Mouse (Mus musculus): ENCODE measurements at regions not wholly inside any gene's neighbourhood (a gene's known extent, or its start where the extent isn't known, plus 50 kb on each side); places are given as distances from the start of the nearest gene placed in this dataset.

DNA sequence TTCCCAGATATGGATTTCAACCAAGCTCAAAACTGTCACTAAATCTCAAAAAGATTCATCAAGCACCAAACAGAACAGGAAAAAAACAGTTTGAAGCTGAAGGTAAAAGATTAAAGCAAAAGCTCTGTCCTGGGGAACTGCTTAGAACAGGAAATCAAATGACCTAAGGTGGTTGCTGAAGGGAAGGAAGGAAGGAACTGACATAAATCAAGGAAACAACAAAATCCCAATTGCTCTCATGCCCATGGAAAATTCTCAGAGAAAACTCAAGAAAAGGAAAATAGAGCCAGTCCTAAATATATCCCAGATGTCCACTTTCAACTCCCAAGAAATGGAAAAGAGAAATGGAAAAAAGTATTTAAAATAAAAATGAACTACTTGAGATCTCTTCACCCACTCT is 165.4 kb downstream of the Qdpr start:
- no peak for TF ChIP-seq CTCF (IDR thresholded peaks at IDR 0.05; ENCODE audit: control insufficient read depth, insufficient read depth, low read length)
- no peak for TF ChIP-seq POLR2A (IDR thresholded peaks at IDR 0.05; ENCODE audit: borderline replicate concordance, control insufficient read depth, low read depth, low read length)
- no peak overlapping the region for H3K27ac ChIP-seq (ENCODE audit: control insufficient read depth, insufficient read depth, low read depth, low read length, poor library complexity)
- H3K4me1 ChIP-seq (ENCODE audit: control insufficient read depth, insufficient read depth, low read length): no peaks in the 10 kb centered on the region
- H3K4me3 ChIP-seq (replicated peaks; ENCODE audit: control insufficient read depth, low read depth, low read length): no peak overlapping the region

DNA sequence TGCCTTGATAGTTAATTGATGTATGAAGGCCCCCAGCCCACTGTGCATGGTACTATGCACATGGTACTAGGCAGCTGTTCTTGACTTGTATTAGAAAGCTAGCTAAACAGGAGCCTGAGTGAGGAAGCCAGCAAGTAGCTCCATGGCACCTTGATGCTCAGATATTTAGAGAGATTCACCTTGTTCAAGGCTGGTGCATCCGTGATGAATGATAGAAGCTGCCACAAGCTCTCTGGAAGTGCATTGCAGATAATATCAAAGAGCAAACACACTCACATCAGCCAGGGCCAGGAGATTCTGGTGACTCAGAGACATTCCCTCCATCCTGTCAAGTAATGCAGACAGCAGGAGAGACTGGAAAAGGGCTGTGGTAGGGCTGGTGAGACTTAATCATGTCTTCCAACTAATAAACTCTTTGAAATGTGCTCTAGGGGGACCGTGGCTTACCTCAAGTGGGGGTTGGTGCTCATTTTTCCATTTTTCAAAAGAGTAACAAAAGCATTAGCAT is 166.1 kb downstream of the Qdpr start:
- TF ChIP-seq POLR2A (IDR thresholded peaks at IDR 0.05; ENCODE audit: borderline replicate concordance, control insufficient read depth, low read depth, low read length) (no peak), CTCF (IDR thresholded peaks at IDR 0.05; ENCODE audit: control insufficient read depth, insufficient read depth, low read length) (no peak)
- H3K4me3 ChIP-seq (replicated peaks; ENCODE audit: control insufficient read depth, low read depth, low read length): no peak overlapping the region
- no peak overlapping the region for H3K27ac ChIP-seq (ENCODE audit: control insufficient read depth, insufficient read depth, low read depth, low read length, poor library complexity)
- H3K4me1 ChIP-seq (ENCODE audit: control insufficient read depth, insufficient read depth, low read length): no peaks in the 10 kb centered on the region
- WGBS: 44% methylated on average over 2 of the region's 2 CpGs

- Histone ChIP-seq H3K27ac (ENCODE audit: control insufficient read depth, insufficient read depth, low read depth, low read length, poor library complexity) (no peak overlapping the region), H3K4me1 (ENCODE audit: control insufficient read depth, insufficient read depth, low read length) (no peaks in the 10 kb centered on the region), H3K4me3 (replicated peaks; ENCODE audit: control insufficient read depth, low read depth, low read length) (no peak overlapping the region)
- 73% methylated on average over 9 of the region's 9 CpGs for WGBS
- no peak for TF ChIP-seq CTCF (IDR thresholded peaks at IDR 0.05; ENCODE audit: control insufficient read depth, insufficient read depth, low read length)
- TF ChIP-seq POLR2A (IDR thresholded peaks at IDR 0.05; ENCODE audit: borderline replicate concordance, control insufficient read depth, low read depth, low read length): no peak
These were observed 167.7 kb downstream of the Qdpr start for GRCm38 (mm10) chr5:45282207-45282930.

- Histone ChIP-seq H3K4me3 (replicated peaks; ENCODE audit: control insufficient read depth, low read depth, low read length) (no peak overlapping the region), H3K4me1 (ENCODE audit: control insufficient read depth, insufficient read depth, low read length) (no peaks in the 10 kb centered on the region), H3K27ac (ENCODE audit: control insufficient read depth, insufficient read depth, low read depth, low read length, poor library complexity) (no peak overlapping the region)
- WGBS: 7% methylated on average over 9 of the region's 9 CpGs
- TF ChIP-seq POLR2A (IDR thresholded peaks at IDR 0.05; ENCODE audit: borderline replicate concordance, control insufficient read depth, low read depth, low read length) (no peak), CTCF (IDR thresholded peaks at IDR 0.05; ENCODE audit: control insufficient read depth, insufficient read depth, low read length) (peak; percentile 10; the same call in 1 of the 2 replicates)
These were observed 171.5 kb downstream of the Qdpr start for GRCm38 (mm10) chr5:45278571-45278970.

GRCm38 (mm10) chr5:45278005-45278432 is 172.0 kb downstream of the Qdpr start:
- TF ChIP-seq CTCF (IDR thresholded peaks at IDR 0.05; ENCODE audit: control insufficient read depth, insufficient read depth, low read length) (no peak), POLR2A (IDR thresholded peaks at IDR 0.05; ENCODE audit: borderline replicate concordance, control insufficient read depth, low read depth, low read length) (no peak)
- WGBS: 49% methylated on average over 10 of the region's 10 CpGs
- H3K4me1 ChIP-seq (ENCODE audit: control insufficient read depth, insufficient read depth, low read length): no peaks in the 10 kb centered on the region
- H3K27ac ChIP-seq (ENCODE audit: control insufficient read depth, insufficient read depth, low read depth, low read length, poor library complexity): no peak overlapping the region
- H3K4me3 ChIP-seq (replicated peaks; ENCODE audit: control insufficient read depth, low read depth, low read length): no peak overlapping the region

DNA sequence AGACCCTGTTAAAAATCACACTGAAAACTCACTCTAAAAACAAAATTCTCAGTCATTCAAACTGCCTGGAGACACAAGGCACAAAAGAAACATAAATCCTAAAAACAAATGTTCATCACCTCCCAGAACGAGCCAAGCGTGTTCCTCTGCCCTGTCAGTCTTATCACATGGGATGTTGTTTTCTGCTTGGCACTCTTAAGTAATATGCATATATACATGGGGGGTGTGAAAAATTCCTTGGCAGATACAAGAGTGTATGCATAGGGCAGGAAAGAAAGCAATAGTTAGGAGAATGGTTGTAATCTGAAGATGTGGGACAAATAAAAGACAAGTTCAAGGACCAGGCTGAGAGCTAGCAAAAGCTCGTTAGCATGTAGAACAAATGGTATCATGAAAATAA is 179.4 kb downstream of the Qdpr start:
- Histone ChIP-seq H3K4me1 (ENCODE audit: control insufficient read depth, insufficient read depth, low read length) (no peaks in the 10 kb centered on the region), H3K4me3 (replicated peaks; ENCODE audit: control insufficient read depth, low read depth, low read length) (no peak overlapping the region), H3K27ac (ENCODE audit: control insufficient read depth, insufficient read depth, low read depth, low read length, poor library complexity) (no peak overlapping the region)
- no peak for TF ChIP-seq CTCF (IDR thresholded peaks at IDR 0.05; ENCODE audit: control insufficient read depth, insufficient read depth, low read length)
- TF ChIP-seq POLR2A (IDR thresholded peaks at IDR 0.05; ENCODE audit: borderline replicate concordance, control insufficient read depth, low read depth, low read length): no peak
- WGBS: 86% methylated on average over 3 of the region's 3 CpGs

DNA sequence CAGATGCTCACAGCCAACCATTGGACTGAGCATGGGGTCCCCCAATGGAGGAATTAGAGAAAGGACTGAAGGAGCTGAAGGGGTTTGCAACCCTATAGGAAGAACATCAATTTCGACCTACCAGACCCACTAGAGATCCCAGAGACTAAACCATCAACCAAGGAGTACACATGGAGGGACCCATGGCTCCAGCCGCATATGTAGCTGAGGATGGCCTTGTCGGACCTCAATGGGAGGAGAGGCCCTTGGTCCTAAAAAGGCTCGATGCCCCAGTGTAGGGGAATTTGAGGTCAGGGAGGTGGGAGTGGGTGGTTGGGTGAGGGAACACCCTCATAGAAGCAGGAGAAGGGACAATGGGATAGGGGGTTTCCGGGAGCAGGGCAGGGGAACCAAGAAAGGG is 180.6 kb downstream of the Qdpr start:
- WGBS: 81% methylated on average over 5 of the region's 5 CpGs
- no peak overlapping the region for H3K4me3 ChIP-seq (replicated peaks; ENCODE audit: control insufficient read depth, low read depth, low read length)
- H3K4me1 ChIP-seq (ENCODE audit: control insufficient read depth, insufficient read depth, low read length): no peaks in the 10 kb centered on the region
- TF ChIP-seq POLR2A (IDR thresholded peaks at IDR 0.05; ENCODE audit: borderline replicate concordance, control insufficient read depth, low read depth, low read length): no peak
- no peak for TF ChIP-seq CTCF (IDR thresholded peaks at IDR 0.05; ENCODE audit: control insufficient read depth, insufficient read depth, low read length)
- H3K27ac ChIP-seq (ENCODE audit: control insufficient read depth, insufficient read depth, low read depth, low read length, poor library complexity): no peak overlapping the region

GRCm38 (mm10) chr5:45266914-45267313 is 183.1 kb downstream of the Qdpr start:
- Histone ChIP-seq H3K27ac (ENCODE audit: control insufficient read depth, insufficient read depth, low read depth, low read length, poor library complexity) (no peak overlapping the region), H3K4me3 (replicated peaks; ENCODE audit: control insufficient read depth, low read depth, low read length) (no peak overlapping the region), H3K4me1 (ENCODE audit: control insufficient read depth, insufficient read depth, low read length) (no peaks in the 10 kb centered on the region)
- WGBS: 54% methylated on average over 5 of the region's 5 CpGs
- no peak for TF ChIP-seq CTCF (IDR thresholded peaks at IDR 0.05; ENCODE audit: control insufficient read depth, insufficient read depth, low read length)
- TF ChIP-seq POLR2A (IDR thresholded peaks at IDR 0.05; ENCODE audit: borderline replicate concordance, control insufficient read depth, low read depth, low read length): no peak
